Comparison of ENCODE assay signal across 19 mouse cellular contexts in the genomic region with DNA sequence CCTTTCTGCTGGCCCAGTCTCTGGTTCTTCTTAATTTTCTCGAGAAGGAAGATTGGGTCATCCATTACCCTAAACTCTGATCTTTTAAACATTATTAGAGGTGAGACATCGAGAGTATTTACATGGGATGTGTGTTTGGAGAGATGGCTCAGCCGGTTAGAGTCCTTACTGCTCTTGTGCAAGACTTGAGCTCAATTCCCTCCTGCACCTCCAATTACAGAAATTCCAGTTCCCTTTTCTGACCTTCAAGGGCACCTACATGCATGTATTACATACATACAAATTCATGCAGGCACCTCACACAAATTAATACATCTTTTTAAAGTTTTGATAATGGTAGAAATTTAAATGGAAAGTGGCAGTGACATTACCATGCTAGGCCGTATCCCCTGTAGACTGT.
"Had no signal": no experiment of that assay in that cellular context is flagged by ENCODE, and none has a peak within 500 bp of the region (broad histone marks: within the 10 kb centered on the region; RNA-seq: fewer than 3 reads in every experiment).

No protein-coding gene starts in this region.

- DNase-seq: lung, adult 18-20 months; lung, embryonic 14.5 days; lung, postnatal 10 days; lung, postnatal 4 days; midbrain, embryonic 14.5 days; retina, postnatal 1 day; right cerebral cortex, adult 18-20 months; thymus, adult 2 months; thymus, postnatal 25 days; thymus, postnatal 4 days had no signal

- H3K27me3 ChIP-seq: liver, embryonic 15.5 days; midbrain, embryonic 12.5 days; neural tube, embryonic 13.5 days; neural tube, embryonic 15.5 days; stomach, embryonic 15.5 days had no signal

- H3K4me2 ChIP-seq: liver, embryonic 15.5 days; lung, embryonic 14.5 days; midbrain, embryonic 12.5 days; neural tube, embryonic 13.5 days; neural tube, embryonic 15.5 days; stomach, embryonic 15.5 days had no signal

- H3K27ac ChIP-seq: liver, embryonic 15.5 days; midbrain, embryonic 10.5 days; midbrain, embryonic 12.5 days; neural tube, embryonic 13.5 days; stomach, postnatal 0 days had no signal

- H3K9me3 ChIP-seq: liver, embryonic 15.5 days; midbrain, embryonic 10.5 days; midbrain, embryonic 12.5 days; neural tube, embryonic 13.5 days; neural tube, embryonic 15.5 days; stomach, embryonic 15.5 days had no signal

- H3K36me3 ChIP-seq: liver, embryonic 15.5 days; midbrain, embryonic 10.5 days; midbrain, embryonic 12.5 days; neural tube, embryonic 15.5 days; stomach, embryonic 15.5 days had no signal

- H3K4me3 ChIP-seq: liver, embryonic 15.5 days; midbrain, embryonic 10.5 days; midbrain, embryonic 12.5 days; myocyte; neural tube, embryonic 13.5 days; neural tube, embryonic 15.5 days; stomach, embryonic 15.5 days had no signal

- H3K9ac ChIP-seq: liver, embryonic 15.5 days; lung, embryonic 14.5 days; midbrain, embryonic 12.5 days; neural tube, embryonic 13.5 days; neural tube, embryonic 15.5 days; stomach, embryonic 15.5 days had no signal

- ATAC-seq: midbrain, embryonic 16.5 days had no signal
